Mouse (Mus musculus) left cerebral cortex, postnatal 25 days (tissue): ENCODE data around the gene Gm21822. TPM values are rescaled to one million over a fixed set of nuclear protein-coding genes. Genes with fewer than 3 reads are reported as not detected.
"Not testable (repeated sequence)": the region's sequence is repeated elsewhere in the genome, so short reads cannot be mapped to it uniquely, and the experiment has no call there.

Experiments
- DNase-seq, 2 experiments: peaks; one replicate each; pipeline ENCODE4 v3.0.0; 2022; ENCODE audit warnings: low spot score in 2 of 2, mixed read lengths in 1 of 2
- intact Hi-C: fragments of 180-260 bp; cut with DNase I; formaldehyde crosslinking; loops from one replicate; pipeline ENCODE4 v1.15.1; 2025
- total RNA-seq, 2 experiments: library from RNA; stranded (reverse); gene quantifications; 2 replicates each; pipeline ENCODE4 v1.2.3; 2021

Gm21822 gene
- not detected for total RNA-seq

DNA sequence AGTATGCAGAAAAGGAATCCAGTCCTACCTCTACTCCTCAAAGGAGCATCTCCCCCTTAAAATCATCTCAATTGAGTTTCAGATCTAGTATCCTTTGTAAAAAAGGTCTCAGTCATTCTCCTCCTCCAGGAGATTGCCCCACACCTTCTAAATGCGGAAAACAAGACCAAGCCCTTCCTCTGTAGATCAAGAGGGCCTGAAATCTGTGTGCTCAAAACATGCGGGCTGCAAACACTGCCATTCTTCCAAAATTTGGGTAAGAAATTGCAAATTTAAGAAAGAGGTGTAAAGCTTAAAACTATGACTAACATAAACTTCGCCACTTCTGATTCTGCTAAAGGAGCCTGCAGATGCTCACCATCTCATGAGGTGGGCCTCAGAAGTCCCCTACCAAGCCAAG, at the start of gene Gm21822:
Gm21822 (plus strand) TSS at position 301 of the 400 bp plus-strand sequence.
- intact Hi-C loops, DNase-seq: not testable (repeated sequence)
